Mouse (Mus musculus): Measurements from ENCODE around the gene Ptchd4. TPM values are rescaled to one million over a fixed set of nuclear protein-coding genes. Genes with fewer than 3 reads are reported as not detected.

Ptchd4 gene
- polyA plus RNA-seq, 1 experiment: not detected

DNA sequence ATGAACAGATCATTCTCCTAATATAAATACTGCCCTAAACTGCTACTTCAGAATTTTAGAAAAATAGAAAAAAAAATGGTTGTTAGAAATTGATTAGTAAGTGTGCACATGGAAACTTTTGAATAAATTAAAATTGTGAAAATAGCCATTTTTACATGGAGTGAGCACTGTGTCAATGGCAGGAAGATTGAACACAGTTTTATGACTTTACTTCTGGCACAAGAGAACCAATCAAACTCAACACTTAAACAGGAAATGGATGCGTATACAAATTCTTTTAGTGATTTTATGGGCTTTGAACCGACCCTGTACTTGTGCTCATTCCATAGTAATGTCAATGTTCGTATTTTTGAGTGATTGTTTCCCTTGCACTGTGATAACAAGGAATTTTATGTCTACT lies 16.1 kb upstream of the Ptchd4 start:
- TF ChIP-seq POLR2A (IDR thresholded peaks at IDR 0.05; ENCODE audit: low read depth, low read length) (no peak), CTCF (IDR thresholded peaks at IDR 0.05; ENCODE audit: extremely low read depth, insufficient read depth, insufficient read length, insufficient replicate concordance) (no peak)
- Histone ChIP-seq H3K36me3 (ENCODE audit: control insufficient read depth, insufficient read depth, low read length) (no peaks in the 10 kb centered on the region), H3K4me3 (ENCODE audit: extremely low read depth, insufficient read depth, insufficient read length) (no peak overlapping the region), H3K27me3 (ENCODE audit: control insufficient read depth, insufficient read depth, low read length) (no peaks in the 10 kb centered on the region), H3K4me1 (ENCODE audit: control insufficient read depth, insufficient read depth, insufficient read length) (no peaks in the 10 kb centered on the region), H3K27ac (ENCODE audit: insufficient read depth, low read length) (no peak overlapping the region)
- DNase-seq (ENCODE audit: low read depth in 1 of 2, low spot score in 2 of 2): no peak
- WGBS: 54% methylated on average over 3 of the region's 3 CpGs

DNA sequence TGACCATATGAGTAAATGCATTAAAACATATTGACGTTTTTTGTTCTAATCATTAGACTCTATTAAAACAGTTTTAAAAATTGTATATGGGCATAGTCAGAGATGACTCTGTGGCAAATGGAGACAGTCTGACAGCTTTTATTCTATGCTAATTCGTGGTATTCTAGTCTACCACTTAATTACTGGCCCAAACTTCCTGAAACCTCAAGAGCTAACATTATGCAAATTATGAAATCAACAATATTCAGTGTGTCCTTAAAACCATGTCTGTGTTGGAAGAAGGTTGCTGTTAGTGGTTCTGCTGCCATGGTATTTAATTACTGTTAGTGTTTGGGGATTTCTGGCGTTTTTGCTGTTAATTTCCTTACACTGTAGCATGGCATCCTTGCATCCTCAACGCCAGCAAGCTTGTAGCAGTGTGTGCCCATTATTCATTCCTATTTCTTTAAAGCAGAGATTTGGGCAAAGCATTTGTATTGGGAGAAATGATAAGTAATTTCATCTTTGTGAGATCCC lies 12.6 kb upstream of the Ptchd4 start:
- WGBS: 61% methylated on average over 4 of the region's 4 CpGs
- TF ChIP-seq POLR2A (IDR thresholded peaks at IDR 0.05; ENCODE audit: low read depth, low read length) (no peak), CTCF (IDR thresholded peaks at IDR 0.05; ENCODE audit: extremely low read depth, insufficient read depth, insufficient read length, insufficient replicate concordance) (no peak)
- Histone ChIP-seq H3K27ac (ENCODE audit: insufficient read depth, low read length) (no peak overlapping the region), H3K36me3 (ENCODE audit: control insufficient read depth, insufficient read depth, low read length) (no peaks in the 10 kb centered on the region), H3K4me3 (ENCODE audit: extremely low read depth, insufficient read depth, insufficient read length) (no peak overlapping the region), H3K27me3 (ENCODE audit: control insufficient read depth, insufficient read depth, low read length) (no peaks in the 10 kb centered on the region), H3K4me1 (ENCODE audit: control insufficient read depth, insufficient read depth, insufficient read length) (no peaks in the 10 kb centered on the region)
- no peak for DNase-seq (ENCODE audit: low read depth in 1 of 2, low spot score in 2 of 2)

DNA sequence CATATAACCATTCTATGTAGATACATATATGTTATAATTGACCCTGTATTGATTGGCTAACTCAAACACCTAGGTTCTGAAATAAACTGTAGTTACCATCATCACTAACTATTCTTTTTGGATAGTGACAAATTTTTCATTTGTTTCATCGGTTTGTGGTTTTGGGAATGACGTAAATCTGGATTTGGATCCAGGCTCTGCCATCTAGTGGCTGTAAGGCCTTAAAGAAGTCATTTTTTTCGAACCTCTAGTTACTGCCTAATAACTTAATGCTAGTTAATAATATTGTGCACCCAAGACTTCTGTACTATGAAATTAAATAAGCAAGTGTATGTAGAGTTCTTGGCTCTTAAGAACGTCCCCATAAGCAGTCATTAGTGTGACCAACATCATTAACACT lies 11.5 kb upstream of the Ptchd4 start:
- no peak for TF ChIP-seq CTCF (IDR thresholded peaks at IDR 0.05; ENCODE audit: extremely low read depth, insufficient read depth, insufficient read length, insufficient replicate concordance)
- no peak for TF ChIP-seq POLR2A (IDR thresholded peaks at IDR 0.05; ENCODE audit: low read depth, low read length)
- WGBS: 62% methylated on average over 4 of the region's 4 CpGs
- H3K27me3 ChIP-seq (ENCODE audit: control insufficient read depth, insufficient read depth, low read length): no peaks in the 10 kb centered on the region

DNA sequence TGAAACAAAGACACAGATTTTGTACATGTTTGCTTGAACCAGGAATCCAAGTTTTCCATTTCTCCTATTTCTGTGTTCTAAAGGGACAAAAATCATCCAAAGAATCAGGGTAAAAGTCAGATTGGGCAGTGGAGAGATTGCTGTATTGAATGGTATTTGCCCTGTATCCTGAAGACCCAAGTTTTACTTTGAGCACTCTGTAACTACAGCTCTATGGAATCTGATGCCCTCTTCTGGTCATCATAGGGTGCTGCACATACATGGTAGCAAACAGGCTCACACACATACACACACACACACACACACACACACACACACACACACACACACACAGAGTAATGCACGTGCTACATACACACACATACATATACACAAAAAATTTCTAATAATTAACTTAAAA lies 8.7 kb upstream of the Ptchd4 start:
- no peak for DNase-seq (ENCODE audit: low read depth in 1 of 2, low spot score in 2 of 2)
- Histone ChIP-seq H3K27ac (ENCODE audit: insufficient read depth, low read length) (no peak overlapping the region), H3K4me1 (ENCODE audit: control insufficient read depth, insufficient read depth, insufficient read length) (no peaks in the 10 kb centered on the region), H3K36me3 (ENCODE audit: control insufficient read depth, insufficient read depth, low read length) (no peaks in the 10 kb centered on the region), H3K27me3 (ENCODE audit: control insufficient read depth, insufficient read depth, low read length) (no peaks in the 10 kb centered on the region), H3K4me3 (ENCODE audit: extremely low read depth, insufficient read depth, insufficient read length) (no peak overlapping the region)
- TF ChIP-seq POLR2A (IDR thresholded peaks at IDR 0.05; ENCODE audit: low read depth, low read length) (no peak), CTCF (IDR thresholded peaks at IDR 0.05; ENCODE audit: extremely low read depth, insufficient read depth, insufficient read length, insufficient replicate concordance) (no peak)
- 84% methylated on average over 1 of the region's 1 CpGs for WGBS

More for the DNA sequence above, 11.5 kb upstream of the Ptchd4 start:
- Histone ChIP-seq H3K4me3 (ENCODE audit: extremely low read depth, insufficient read depth, insufficient read length) (no peak overlapping the region), H3K27ac (ENCODE audit: insufficient read depth, low read length) (no peak overlapping the region), H3K36me3 (ENCODE audit: control insufficient read depth, insufficient read depth, low read length) (no peaks in the 10 kb centered on the region), H3K4me1 (ENCODE audit: control insufficient read depth, insufficient read depth, insufficient read length) (no peaks in the 10 kb centered on the region)
- no peak for DNase-seq (ENCODE audit: low read depth in 1 of 2, low spot score in 2 of 2)

DNA sequence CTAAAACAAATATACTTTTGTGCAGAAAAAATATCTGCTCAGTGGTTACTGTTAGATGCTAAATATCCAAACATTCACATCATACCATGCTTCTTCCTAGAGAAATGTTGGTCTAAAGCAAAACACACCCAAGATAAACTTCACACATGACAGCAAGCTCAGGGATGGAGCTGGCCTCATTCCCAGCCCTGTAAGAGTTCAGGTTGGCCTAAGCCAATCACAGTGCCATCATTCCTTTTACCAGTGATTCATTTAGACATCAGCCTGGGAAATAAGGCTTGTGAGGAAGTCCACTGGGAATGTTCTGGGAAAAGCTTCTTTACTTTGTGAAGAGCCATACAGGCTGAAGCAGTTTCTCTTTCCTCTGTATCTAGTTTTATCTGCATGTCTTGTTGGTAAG lies 5.6 kb upstream of the Ptchd4 start:
- TF ChIP-seq CTCF (IDR thresholded peaks at IDR 0.05; ENCODE audit: extremely low read depth, insufficient read depth, insufficient read length, insufficient replicate concordance): no peak
- TF ChIP-seq POLR2A (IDR thresholded peaks at IDR 0.05; ENCODE audit: low read depth, low read length): no peak
- Histone ChIP-seq H3K4me1 (ENCODE audit: control insufficient read depth, insufficient read depth, insufficient read length) (no peaks in the 10 kb centered on the region), H3K27me3 (ENCODE audit: control insufficient read depth, insufficient read depth, low read length) (no peaks in the 10 kb centered on the region), H3K4me3 (ENCODE audit: extremely low read depth, insufficient read depth, insufficient read length) (no peak overlapping the region), H3K27ac (ENCODE audit: insufficient read depth, low read length) (no peak overlapping the region), H3K36me3 (ENCODE audit: control insufficient read depth, insufficient read depth, low read length) (no peaks in the 10 kb centered on the region)
- DNase-seq (ENCODE audit: low read depth in 1 of 2, low spot score in 2 of 2): no peak

DNA sequence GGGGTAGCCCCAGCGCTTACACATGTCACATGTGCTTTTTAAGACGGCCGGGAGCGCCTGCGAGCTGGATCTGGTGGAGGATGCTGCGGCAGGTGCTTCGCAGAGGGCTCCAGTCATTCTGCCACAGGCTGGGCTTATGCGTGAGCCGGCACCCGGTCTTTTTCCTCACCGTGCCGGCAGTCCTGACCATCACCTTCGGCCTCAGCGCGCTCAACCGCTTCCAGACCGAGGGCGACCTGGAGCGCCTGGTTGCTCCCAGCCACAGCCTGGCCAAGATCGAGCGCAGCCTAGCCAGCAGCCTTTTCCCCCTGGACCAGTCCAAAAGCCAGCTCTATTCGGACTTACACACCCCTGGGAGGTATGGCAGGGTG lies 850 bp downstream of the Ptchd4 start:
- Histone ChIP-seq H3K4me1 (ENCODE audit: control insufficient read depth, insufficient read depth, insufficient read length) (no peaks in the 10 kb centered on the region), H3K36me3 (ENCODE audit: control insufficient read depth, insufficient read depth, low read length) (no peaks in the 10 kb centered on the region), H3K27ac (ENCODE audit: insufficient read depth, low read length) (no peak overlapping the region), H3K27me3 (ENCODE audit: control insufficient read depth, insufficient read depth, low read length) (no peaks in the 10 kb centered on the region), H3K4me3 (ENCODE audit: extremely low read depth, insufficient read depth, insufficient read length) (no peak overlapping the region)
- no peak for DNase-seq (ENCODE audit: low read depth in 1 of 2, low spot score in 2 of 2)
- TF ChIP-seq CTCF (IDR thresholded peaks at IDR 0.05; ENCODE audit: extremely low read depth, insufficient read depth, insufficient read length, insufficient replicate concordance): no peak
- no peak for TF ChIP-seq POLR2A (IDR thresholded peaks at IDR 0.05; ENCODE audit: low read depth, low read length)
- 7% methylated on average over 22 of the region's 22 CpGs for WGBS

DNA sequence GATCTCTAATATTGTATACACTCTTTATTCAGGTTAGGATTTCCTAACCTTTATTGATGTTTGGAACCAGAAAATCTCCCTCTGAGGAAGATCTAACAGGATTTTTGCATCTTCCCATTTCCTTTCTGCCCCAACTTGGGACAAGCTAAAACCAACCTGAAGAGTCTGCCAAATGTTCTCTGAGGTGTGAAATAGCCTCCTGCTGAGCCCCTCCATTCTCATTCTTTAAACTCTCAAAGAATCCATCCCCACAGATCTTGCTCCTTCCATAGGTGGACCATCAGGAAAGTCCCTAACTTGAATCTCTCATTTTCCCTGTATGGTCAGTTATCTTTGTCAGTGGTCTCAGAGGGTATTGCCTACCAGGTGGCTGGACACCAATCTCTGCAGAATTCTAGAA lies 20.0 kb downstream of the Ptchd4 start:
- Histone ChIP-seq H3K36me3 (ENCODE audit: control insufficient read depth, insufficient read depth, low read length) (no peaks in the 10 kb centered on the region), H3K4me3 (ENCODE audit: extremely low read depth, insufficient read depth, insufficient read length) (no peak overlapping the region), H3K4me1 (ENCODE audit: control insufficient read depth, insufficient read depth, insufficient read length) (no peaks in the 10 kb centered on the region), H3K27me3 (ENCODE audit: control insufficient read depth, insufficient read depth, low read length) (no peaks in the 10 kb centered on the region), H3K27ac (ENCODE audit: insufficient read depth, low read length) (no peak overlapping the region)
- no peak for TF ChIP-seq POLR2A (IDR thresholded peaks at IDR 0.05; ENCODE audit: low read depth, low read length)
- TF ChIP-seq CTCF (IDR thresholded peaks at IDR 0.05; ENCODE audit: extremely low read depth, insufficient read depth, insufficient read length, insufficient replicate concordance): no peak
- DNase-seq (ENCODE audit: low read depth in 1 of 2, low spot score in 2 of 2): no peak

Measured in spleen, adult 2 months (tissue).